Mouse (Mus musculus) lung, postnatal 10 days (tissue): ENCODE results near the gene Ptn.
A peak's percentile ranks its signal among the peaks of the same experiment; 100 is the strongest.
"Not testable (repeated sequence)": the region's sequence is repeated elsewhere in the genome, so short reads cannot be mapped to it uniquely, and the experiment has no call there.

Experiments used
- DNase-seq: peaks from one replicate; pipeline ENCODE4 v3.0.0; 2021

Ptn gene

DNA sequence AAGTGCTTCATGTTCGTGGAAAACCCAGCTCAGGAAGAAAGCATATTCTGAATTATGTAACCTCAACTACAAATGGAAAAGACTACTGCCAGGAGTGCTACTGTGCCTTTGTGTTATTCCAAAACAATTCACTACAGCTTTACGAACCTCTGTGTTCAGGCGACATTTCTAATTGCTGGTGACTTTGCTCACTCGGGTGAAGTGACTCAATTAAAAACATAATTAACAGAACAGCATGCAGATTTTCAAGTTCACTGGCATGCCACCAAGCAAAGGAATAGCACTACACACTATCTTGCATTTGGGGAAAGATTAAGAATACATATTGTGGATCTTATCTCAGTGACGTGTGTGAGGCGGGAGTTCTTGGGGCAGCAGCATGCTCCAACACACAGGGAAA lies 57.1 kb downstream of the Ptn start:
- no peak for DNase-seq

DNA sequence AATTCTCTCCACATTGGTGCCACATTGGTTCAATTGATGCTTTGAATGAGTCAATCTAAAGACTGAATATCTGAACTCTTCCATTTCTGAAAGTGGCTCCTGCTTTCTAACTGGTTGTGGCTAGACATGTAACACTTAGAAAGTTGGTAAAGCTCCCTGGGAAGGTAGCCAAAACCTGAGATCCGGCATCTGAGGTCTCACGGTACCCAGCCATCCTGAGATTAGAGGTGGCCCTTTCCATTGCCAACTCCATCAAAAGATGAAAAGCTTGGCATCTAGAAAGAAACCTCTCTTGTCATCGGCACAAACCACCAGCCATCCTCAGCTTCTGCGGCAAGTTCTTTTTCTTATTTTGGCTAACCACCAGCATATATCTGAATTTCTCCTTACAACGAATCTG lies 70.2 kb downstream of the Ptn start:
- DNase-seq = no peak

DNA sequence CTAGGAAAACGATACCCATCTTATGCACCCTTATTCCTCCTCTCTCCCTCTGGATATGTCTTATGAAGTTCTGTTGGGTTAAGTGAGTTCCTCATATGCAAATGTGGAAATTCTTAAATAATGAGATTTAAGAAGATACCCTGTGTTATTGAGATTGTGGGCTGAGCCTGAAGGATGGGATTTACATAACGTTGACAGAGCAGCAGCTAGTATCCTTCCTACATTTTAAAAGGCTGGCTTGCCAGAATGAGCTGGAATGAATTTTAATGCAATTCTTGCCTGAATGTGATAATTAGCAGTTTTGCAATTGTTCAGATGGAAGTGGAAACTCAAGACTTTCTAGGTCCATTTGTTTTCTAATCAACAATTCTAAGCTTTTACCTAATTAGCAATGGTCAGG lies 73.3 kb downstream of the Ptn start:
- no peak for DNase-seq

DNA sequence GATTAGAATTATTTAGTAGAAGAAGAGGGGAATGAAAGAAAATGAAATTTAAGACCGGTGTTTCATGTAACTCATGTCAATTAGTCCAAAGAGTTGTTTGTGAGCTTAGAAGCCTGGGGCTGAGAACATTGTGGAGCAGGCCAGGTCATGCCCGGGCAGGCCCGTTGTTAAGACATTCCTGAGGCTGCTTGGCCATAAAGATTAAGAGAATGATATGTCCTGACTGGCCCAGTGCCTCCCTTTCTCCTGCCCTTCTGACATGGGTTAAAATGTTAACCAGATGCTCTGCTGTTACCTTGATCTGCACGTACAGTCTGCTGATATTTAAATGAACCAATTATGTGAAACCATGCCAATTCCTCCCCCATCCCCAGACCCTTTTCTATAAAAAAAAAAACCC lies 74.4 kb downstream of the Ptn start:
- DNase-seq = not testable (repeated sequence)

DNA sequence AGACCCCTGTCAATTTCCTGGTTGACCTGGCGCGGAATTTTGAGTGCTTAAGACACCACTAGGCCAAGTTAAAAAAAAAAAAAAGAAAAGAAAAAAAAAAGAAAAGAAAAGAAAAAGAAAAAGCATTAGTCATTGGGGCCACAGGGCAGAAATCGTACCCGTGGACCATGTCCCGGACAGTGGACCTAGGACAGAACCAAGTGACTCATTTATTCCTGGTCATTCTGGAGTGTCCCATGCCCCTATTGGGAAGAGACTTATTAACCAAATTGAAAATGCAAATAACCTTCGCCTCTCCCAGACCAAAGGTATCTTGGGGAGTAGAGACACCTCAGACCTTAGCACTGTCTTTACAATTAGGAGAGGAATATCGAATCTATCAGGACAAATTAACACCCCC lies 80.2 kb downstream of the Ptn start:
- DNase-seq = not testable (repeated sequence)

DNA sequence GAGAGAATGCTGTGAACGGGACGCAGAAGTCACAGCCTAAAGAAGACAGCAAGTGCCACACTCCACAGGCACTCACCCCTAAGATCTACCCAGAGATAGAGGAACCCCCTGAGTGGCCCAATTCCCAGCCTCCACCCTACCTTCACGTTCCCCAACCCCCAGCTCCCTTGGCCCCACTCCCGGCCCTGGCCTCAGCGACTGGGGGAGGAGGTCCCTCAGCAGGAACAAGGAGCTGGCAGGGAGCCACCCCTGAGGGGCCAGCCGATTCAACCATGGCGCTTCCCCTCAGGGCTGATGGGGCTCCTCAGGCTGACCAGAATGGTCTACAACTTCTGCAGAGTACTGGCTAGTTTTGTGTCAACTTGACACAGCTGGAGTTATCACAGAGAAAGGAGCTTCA lies 81.9 kb downstream of the Ptn start:
- DNase-seq = peak; percentile 11

DNA sequence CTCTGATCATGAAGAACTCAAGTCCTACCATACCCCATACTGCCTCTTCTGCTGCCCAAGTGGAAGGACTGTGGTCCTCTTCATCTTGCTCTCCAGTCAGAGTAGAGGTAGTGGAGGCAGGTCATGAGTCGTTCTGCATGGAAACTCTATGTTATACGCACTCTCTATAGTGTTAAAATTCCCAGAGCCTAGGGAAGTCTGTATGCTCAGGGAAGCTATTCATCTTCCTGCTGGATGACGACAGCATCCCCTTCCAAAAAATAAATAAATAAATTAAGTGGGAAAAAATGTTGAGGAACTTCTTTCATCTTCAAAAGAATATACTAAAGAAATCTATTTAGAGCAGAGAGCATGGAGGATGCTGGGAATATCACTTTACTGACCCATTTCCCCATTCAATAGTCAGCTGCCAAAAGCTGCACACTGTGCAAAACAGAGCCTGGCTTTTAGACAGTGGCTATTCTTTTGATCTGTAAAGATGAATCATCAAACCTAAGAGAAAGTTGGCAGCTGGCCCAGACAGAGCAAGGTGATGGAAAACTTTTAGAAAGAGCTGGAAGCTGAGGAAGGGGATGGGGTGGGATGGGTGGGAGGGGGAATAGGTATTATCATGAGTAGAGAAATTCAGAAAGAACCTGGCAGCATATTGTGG lies 84.4 kb downstream of the Ptn start:
- DNase-seq = peak; percentile 6

DNA sequence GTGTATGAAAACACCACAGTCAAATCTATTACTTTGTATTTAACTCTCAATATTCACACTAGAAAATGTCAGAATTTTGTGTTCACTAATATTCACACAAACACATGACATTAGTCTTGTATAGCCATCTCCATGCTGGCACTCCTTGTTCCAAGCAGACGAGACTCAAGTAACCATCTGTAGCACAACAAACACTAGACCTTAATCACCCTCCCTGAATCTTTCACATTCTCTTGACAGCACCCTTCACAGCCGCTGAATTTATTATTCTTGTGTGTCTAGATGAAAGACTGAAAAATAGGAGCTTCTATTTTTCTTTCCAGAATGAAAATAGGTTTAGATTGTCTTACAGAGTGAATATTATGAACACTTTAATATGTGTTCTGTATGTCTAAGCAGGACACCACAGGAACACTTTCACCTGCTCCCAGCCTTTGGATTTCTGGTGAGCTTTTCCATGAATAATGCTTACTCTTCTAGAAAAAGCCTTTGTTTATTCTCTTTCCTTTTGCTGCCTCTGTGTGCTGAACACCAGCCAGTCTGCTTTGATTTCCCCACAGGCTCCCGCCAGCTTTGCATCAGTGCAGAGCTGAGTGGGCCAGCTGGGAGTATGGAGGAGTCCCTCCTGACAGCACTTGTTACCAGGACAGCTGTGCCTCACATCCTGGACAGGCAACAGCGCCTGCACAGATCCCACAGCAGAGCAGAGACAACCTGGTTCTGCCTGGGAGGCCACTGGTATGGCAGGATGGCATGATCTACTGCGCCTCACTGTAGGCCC lies 87.1 kb downstream of the Ptn start:
- peak; percentile 6 for DNase-seq

DNA sequence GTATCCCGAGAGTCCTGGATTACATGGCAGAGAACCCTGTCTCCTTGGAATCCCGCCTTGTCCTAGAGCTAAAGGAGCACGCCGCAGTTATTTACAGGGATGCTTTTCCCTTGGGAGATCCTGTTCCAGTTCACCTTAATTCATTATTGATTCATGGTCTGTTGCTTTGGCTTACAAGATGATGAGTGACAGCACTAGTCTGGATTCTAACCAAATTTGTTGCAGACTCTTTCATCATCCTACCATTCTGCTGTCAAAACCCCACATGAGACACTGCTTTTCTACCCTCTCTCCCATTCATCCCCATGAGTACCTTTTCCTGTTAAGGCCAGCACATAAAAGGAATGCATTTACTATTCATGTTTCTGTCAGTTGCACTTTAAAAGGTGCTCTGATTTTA lies 96.7 kb downstream of the Ptn start:
- DNase-seq = no peak

DNA sequence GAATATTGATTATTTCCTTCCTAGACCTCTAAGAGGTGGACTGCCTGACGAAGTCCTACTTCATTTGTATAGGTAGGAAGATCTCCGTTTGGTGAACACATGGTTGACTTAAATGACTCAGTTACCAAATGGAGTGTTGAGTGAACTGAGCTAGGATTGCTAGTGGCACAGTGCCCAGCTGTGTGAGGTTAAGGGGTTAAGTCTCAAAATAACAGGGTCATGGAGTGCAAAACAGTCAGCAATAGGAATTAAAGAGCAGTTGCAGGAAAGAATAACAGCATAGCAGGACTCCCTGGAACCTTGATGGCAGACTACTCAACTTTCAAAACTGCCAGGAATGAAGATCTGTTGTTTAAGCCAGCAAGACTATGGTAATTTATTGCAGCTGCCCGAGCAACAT lies 114.5 kb downstream of the Ptn start:
- DNase-seq = no peak

DNA sequence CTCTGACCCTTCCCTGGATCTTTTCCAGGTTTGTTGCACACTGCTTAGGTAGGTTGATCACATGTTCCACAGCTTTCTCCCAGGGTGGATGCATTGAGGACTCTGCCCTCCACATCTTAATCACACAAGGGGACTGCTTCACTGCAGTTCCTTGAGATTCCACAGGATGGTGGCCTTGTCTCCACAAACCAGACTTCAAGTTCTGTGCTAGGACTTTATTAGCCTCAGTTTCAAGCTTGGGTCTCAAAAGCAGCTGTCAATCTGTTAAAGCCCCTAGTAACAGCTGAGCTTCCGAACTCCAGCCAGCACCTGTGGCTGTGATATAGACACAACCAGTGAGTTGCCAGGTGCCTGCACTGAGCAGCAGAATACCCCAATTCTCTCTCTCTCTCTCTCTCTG lies 118.5 kb downstream of the Ptn start:
- peak; percentile 66 for DNase-seq

DNA sequence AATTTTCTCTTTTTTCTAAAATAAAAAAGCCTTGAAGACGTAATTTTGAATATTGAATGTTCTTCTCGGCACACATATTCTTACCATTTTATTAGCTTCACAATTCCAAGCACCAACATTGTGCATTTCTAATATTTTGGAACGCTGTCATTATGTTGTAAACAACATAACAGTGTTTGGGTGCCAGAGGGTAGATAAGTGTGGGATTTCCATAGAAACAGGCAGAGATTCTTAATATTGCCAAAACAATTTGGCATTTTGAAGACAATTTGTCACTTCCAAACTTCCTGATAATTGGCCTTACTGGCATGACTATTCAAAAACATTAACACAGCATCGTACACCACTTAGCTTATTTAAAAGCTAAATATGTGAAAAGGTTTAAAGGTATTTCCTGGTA lies 119.1 kb downstream of the Ptn start:
- no peak for DNase-seq

DNA sequence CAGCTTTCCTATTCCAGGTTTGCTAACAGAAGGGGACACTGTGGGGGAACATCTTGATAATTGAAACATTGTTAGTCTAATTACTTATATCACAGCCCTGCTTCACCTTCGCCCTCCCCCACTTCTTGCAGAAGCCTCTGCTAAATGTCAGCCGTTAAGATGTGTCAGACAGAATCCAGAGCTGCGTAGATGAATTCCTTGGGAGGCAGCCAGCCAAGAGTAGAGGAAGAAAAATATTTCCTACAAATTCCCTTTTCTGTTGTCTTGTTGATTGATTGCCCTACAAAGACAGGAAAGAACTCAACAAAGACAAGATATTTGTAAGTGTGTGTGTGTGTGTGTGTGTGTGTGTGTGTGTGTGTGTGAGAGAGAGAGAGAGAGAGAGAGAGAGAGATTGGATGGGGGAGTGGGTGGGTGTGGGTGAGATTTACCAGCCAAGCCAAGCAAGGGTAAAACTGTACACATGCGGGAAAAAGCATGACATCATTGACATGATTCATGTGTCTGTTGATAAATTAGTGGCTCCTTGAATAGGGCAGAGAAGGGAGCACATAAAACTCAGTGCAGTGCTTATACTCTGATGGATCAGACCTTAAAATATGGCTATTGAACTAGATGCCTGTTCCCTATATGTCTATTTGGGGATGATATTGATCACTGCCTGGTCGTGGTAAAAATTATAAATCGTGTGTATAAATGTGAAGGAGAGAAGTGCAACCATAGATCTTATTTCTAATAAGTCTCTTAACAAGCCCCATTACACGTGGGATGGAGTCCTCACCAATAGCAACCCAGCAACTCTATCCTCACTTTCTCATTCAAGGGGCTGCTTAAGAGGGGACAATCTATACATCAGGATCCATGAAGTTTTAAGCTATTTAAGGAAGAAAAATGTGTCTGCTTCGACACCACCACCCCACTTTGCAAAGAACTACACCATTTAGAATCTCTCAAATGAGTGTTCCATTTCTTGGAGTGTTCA lies 133.0 kb downstream of the Ptn start:
- peak; percentile 55 for DNase-seq

DNA sequence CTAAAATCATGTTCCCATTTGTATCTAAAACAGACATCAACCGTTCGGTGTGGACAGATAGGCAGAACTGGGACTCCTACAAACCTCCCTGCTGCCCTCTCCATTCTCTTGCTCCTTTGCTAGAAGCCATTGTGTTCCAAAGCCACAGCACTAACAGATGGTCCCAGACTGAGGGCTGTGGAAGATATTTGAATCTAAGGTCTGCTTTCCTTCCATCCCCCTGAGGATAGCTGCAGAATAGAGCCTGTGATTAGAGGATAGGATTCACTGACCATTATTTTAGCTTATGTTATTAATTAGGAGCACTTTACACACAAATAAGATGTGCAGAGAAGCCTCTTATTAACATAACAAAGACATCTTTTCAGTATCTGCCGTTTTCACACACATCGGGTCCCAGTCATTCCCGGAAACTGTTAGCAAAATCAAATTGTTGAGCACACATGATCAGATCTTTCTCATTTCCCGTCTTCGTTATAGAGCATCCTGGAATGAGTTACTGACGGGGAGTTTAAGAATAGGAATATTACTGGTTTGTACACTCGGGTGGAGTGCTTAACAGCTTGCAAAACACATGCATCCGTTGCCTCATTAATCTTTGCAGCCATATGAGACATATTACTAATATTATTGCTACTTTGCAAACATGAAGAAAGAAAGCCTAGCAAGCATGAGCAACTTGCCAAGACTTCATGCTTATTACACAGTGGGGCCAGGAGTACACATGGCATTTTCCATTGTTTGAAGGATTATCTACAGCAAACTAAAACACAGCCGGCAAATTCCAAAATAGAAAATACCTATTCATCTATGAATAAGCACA lies 137.4 kb downstream of the Ptn start:
- DNase-seq = peak; percentile 16

DNA sequence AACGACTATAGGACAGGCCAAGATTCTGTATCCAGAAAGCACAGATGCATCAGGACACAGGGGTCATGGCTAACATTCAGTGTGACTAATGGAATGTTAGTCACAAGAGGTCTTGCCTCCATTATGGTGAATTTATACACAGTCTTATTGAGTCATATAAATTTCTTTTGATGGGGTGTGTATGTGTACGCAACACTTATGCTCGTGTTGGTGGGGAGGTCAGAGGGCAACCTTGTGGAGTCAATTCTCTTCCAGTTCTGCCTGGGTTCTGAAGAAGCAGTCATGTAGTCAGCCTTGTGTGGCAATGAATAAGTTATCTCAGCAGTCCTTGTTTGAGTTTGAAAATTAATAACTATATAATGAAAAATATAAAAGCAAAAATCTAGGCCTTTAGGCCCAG lies 138.7 kb downstream of the Ptn start:
- no peak for DNase-seq
